Mouse (Mus musculus) E14TG2a.4 (cell line): Measurements from ENCODE around the gene Unc45b.

Experiments used
- H3K27me3 ChIP-seq: 2 replicates; pipeline ENCODE4 v1.6.1; 2014; ENCODE audit warnings: low read length, control low read depth; ENCODE audit not compliant: insufficient read depth
- H3K36me3 ChIP-seq: 2 replicates; pipeline ENCODE4 v1.6.1; 2014; ENCODE audit warnings: low read length, control low read depth; ENCODE audit not compliant: insufficient read depth
- H3K4me1 ChIP-seq: replicated peaks from 2 replicates; pipeline ENCODE4 v1.6.1; 2014; ENCODE audit warnings: low read depth, low read length, control low read depth
- H3K4me3 ChIP-seq: replicated peaks from 2 replicates; pipeline ENCODE4 v1.5.1; 2014; ENCODE audit warnings: mild to moderate bottlenecking, low read length
- H3K9me3 ChIP-seq: 2 replicates; pipeline ENCODE4 v1.6.1; 2014; ENCODE audit warnings: low read length, control low read depth
- CTCF ChIP-seq: conservative IDR thresholded peaks from 2 replicates; pipeline ENCODE4 v1.5.1; 2014; ENCODE audit warnings: low read length
- NANOG ChIP-seq: IDR thresholded peaks from 2 replicates; pipeline ENCODE4 v1.6.1; 2014; ENCODE audit warnings: borderline replicate concordance, low read length, mixed read lengths
- POU5F1 ChIP-seq: IDR thresholded peaks from 2 replicates; pipeline ENCODE4 v1.6.1; 2014; ENCODE audit warnings: low read length, borderline replicate concordance

The Unc45b gene

DNA sequence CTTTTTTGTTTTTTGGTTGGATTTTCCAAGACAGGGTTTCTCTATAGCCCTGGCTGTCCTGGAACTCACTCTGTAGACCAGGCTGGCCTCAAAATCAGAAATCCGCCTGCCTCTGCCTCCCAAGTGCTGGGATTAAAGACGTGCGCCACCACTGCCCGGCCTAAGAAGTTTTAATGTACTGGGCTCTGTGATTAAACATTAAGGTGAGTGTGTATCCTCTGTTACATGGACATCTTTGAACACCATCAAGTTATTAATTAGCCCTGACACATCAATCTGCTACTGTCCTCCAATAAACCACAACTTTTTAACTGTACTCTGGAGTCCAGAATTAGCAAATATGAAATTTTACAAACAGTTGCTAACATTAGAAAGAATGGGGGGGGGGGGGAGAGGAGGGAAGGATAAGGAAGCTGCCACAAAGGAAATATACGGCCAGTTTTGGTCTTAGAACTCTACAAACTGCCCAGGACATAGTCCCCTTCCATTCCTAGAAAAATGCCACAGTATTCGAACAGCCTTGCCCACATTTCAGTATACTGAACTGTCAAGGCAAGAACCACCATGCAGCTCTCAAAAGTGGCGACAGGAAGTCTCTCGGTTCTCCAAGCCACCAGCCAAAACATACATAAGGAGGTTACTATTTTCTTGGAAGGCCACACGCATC lies 40.7 kb upstream of the Unc45b start:
- no peak for TF ChIP-seq POU5F1
- no peak for TF ChIP-seq NANOG
- TF ChIP-seq CTCF: no peak
- no peaks in the 10 kb centered on the region for H3K36me3 ChIP-seq
- H3K27me3 ChIP-seq: peaks cover 6% of the 10 kb centered on the region; the same call in 1 of the 2 replicates
- H3K9me3 ChIP-seq: no peaks in the 10 kb centered on the region
- peaks cover 38% of the 10 kb centered on the region for H3K4me1 ChIP-seq
- H3K4me3 ChIP-seq: peak overlapping the region; percentile 98

DNA sequence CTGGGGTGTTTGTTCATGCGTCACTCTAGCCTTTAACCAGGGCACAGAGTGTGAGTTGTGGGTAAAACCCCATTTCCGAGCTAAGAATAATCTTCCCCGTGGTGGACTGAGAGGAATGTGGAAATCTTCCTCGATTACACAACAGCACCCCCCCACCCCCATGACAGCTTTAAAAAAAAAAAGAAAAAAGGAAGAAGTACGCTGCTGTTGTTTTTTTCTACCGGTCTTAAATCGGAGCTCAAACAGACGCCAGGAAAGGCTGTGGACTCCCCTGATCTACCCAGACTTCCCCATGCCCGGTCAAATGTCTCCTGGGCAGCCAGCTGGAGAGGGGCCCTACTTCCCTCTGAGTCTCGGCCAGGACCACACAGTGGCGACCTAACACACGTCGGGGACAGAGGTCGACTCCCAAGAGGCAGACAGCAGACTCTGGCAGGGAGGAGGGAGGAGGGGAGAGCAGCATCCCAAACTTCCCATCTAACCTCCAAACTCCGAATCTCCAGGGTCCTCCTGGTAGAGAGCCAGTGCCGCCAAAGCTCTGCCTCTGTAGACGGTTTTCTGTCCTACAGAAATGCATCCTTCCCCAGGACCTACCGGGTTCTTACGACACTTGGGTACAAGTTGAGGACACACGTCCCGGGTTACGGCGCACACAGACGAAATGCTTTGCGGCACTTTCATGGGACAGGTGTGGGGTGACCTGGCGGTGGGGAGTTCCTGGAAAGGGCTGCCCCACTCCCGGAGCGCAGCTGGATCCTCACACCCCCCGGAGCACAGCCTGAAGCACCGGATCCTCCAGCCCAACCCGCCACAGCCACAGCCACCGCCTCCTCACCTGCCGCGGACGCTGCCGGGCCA lies 39.9 kb upstream of the Unc45b start:
- TF ChIP-seq POU5F1: no peak
- peak overlapping the region; percentile 98 for H3K4me3 ChIP-seq
- H3K27me3 ChIP-seq: peaks cover 6% of the 10 kb centered on the region; the same call in 1 of the 2 replicates
- no peaks in the 10 kb centered on the region for H3K36me3 ChIP-seq
- H3K9me3 ChIP-seq: no peaks in the 10 kb centered on the region
- H3K4me1 ChIP-seq: peaks cover 45% of the 10 kb centered on the region

DNA sequence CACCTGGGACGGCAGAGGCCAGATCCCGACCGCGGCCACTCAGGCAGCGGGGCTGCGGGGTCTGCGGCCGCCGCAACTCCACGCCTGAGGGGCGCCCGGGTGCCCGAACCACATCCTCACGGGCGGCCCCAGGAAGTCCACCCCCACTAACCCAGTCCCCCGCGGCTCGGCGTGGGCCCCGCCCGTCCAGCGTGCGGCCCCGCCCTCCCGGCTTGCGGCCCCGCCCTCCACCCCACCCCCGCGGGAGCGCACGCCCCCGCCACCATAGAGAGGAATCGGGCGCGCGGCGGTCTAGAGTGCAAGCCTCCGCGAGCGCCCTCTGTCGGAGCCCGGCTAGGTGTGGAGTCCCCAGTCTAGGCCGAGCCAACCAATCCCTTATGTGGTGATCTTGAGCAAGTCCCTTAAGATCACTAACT lies 39.3 kb upstream of the Unc45b start, which contains the start of gene Rffl:
Gene Rffl, minus strand, starts transcription at position 180 of the 416 bp plus-strand sequence.
- Histone ChIP-seq H3K27me3 (peaks cover 6% of the 10 kb centered on the region; the same call in 1 of the 2 replicates), H3K4me1 (peaks cover 48% of the 10 kb centered on the region), H3K4me3 (peak within 1 kb of the TSS; percentile 98), H3K36me3 (no peaks in the 10 kb centered on the region), H3K9me3 (no peaks in the 10 kb centered on the region)
- TF ChIP-seq POU5F1 (no peak), CTCF (peak; percentile 28)

DNA sequence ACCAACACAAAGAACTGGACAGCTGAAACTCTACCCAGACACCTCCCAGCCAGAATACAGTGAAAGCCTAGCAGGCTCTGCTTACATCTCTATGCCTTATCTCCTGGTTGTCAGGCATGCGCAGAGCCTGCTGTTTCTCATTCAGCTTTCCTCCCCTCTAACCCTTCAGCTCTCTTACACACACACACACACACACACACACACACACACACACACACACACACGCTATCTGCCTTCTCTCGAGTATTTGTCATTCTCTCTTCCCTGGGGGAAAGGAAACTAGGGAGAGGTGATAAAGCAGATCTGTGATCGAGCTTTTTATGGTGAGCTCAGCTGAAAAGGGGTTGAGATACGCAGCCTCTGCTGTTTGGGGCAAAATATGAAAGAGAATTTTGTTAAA lies 35.4 kb upstream of the Unc45b start:
- no peaks in the 10 kb centered on the region for H3K9me3 ChIP-seq
- peaks cover 10% of the 10 kb centered on the region for H3K36me3 ChIP-seq
- H3K4me3 ChIP-seq: no peak overlapping the region
- TF ChIP-seq CTCF: no peak
- TF ChIP-seq POU5F1: no peak
- no peak for TF ChIP-seq NANOG
- peaks cover 37% of the 10 kb centered on the region for H3K4me1 ChIP-seq
- H3K27me3 ChIP-seq: no peaks in the 10 kb centered on the region

DNA sequence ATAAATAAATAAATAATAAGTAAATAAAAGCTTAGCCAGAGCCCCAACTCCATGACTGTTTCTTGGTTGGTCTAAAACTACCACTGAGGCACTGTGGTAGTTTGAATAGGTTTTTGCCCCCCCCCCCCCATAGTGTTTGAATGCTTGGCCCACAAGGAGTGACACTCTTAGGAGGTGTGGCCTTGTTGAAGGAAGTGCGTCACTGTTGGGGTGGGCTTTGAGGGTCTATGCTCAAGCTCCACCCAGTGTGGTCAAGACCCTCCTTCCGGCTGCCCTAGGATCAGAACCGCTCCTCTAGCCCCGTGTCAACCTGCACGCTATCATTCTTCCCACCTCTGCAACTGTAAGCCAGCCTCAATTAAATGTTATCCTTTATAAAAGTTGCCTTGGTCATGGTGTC lies 34.7 kb upstream of the Unc45b start:
- Histone ChIP-seq H3K36me3 (peaks cover 10% of the 10 kb centered on the region), H3K9me3 (no peaks in the 10 kb centered on the region), H3K4me3 (peak overlapping the region; percentile 72), H3K4me1 (peaks cover 33% of the 10 kb centered on the region), H3K27me3 (no peaks in the 10 kb centered on the region)
- TF ChIP-seq NANOG: no peak
- TF ChIP-seq POU5F1: no peak
- no peak for TF ChIP-seq CTCF

DNA sequence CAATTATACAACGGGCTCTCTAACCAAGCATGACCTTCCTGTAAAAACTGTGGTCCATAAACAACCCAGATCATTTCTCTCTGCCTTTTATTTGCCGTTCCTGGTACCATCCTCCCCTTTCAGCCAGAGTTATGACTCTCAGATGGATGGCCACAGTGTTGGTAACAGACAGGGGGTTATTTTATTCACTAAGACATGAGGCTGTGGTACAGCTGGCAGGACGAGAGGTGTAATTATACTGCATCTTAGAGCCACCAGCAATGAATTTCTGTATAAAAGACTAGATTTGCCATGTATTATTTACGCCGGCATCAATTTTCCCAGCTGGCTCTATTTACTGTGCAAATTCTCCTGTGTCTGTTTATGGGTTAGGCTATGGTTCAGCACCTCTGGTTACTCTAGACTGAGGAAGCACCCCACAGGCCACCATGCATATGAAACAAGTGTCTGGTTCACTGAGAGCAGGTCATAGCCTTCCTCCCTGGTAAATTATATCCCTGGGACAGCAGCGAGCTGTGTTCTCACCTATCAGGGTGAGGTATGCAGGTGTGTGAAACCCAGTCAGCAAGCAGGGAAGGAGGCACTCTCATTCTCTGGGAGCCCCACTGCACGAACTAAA lies 32.5 kb upstream of the Unc45b start:
- TF ChIP-seq POU5F1 (no peak), NANOG (no peak)

DNA sequence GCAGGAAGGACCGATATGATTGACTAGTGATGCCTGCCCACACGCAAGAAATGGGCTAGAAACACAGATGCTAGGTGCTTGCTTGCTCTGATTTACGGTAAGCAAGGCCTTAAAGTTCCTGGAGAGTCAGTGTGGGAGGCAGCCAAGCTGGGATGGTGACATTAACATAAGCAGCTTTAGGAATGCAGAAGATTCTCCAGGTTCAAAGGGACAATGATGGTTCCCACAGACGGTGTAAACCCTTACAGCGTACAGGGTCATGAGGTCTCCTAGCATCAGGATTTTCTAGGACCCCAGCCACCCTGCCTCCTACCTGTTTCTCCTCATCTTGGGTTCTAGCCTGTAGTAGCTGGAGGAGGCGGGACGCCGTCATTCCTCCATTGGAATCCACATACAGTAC lies 27.2 kb upstream of the Unc45b start:
- Histone ChIP-seq H3K27me3 (no peaks in the 10 kb centered on the region), H3K4me1 (peaks cover 56% of the 10 kb centered on the region), H3K4me3 (peak overlapping the region; percentile 37), H3K36me3 (peaks cover 30% of the 10 kb centered on the region), H3K9me3 (no peaks in the 10 kb centered on the region)
- TF ChIP-seq POU5F1 (no peak), CTCF (no peak), NANOG (no peak)

More for the DNA sequence above, 32.5 kb upstream of the Unc45b start:
- Histone ChIP-seq H3K9me3 (no peaks in the 10 kb centered on the region), H3K4me3 (no peak overlapping the region), H3K36me3 (peaks cover 25% of the 10 kb centered on the region), H3K27me3 (no peaks in the 10 kb centered on the region), H3K4me1 (peaks cover 31% of the 10 kb centered on the region)

DNA sequence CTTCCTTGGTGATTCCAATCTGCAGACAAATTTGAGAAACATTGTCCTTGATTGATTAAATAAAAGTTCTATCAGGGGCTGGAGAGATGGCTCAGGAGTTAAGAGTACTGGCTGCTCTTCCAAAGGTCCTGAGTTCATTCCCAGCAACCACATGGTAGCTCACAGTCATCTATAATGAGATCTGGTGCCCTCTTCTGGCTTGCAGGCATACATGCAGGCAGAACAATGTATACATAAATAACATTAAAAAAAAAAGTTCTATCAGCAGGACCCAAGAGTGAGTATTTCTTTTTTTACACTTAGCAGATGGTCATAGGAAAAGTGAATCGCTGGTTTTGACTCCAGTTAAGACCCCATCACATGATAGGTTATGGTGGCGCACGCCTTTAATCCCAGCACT lies 23.8 kb upstream of the Unc45b start:
- Histone ChIP-seq H3K36me3 (peaks cover 18% of the 10 kb centered on the region), H3K9me3 (no peaks in the 10 kb centered on the region), H3K27me3 (no peaks in the 10 kb centered on the region), H3K4me1 (peaks cover 73% of the 10 kb centered on the region), H3K4me3 (no peak overlapping the region)
- TF ChIP-seq POU5F1: no peak
- no peak for TF ChIP-seq NANOG
- peak; percentile 40 for TF ChIP-seq CTCF

DNA sequence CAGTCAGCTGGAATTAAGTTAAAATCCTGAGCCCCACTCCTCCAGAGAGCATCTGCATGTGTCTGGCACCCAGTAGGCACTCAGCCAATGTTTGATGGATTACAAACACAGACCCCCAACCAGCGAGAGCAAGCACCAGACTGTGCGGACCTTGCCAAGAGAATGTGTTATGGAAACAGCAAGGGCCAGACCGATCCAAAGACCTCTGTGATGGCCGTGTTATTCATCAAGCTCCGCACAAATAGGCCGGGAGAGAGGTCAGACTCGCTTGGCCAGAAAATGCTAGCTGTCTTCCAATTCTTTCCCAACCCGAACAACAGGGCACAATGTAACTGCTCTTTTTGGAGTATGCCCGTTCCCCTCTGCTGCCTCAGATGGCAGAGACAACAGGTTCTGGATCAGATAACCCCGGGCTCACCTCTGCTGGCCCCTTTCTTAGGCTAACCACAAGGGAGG lies 21.8 kb upstream of the Unc45b start:
- Histone ChIP-seq H3K36me3 (no peaks in the 10 kb centered on the region), H3K4me1 (peaks cover 62% of the 10 kb centered on the region), H3K4me3 (no peak overlapping the region), H3K27me3 (no peaks in the 10 kb centered on the region), H3K9me3 (no peaks in the 10 kb centered on the region)
- TF ChIP-seq NANOG (no peak), CTCF (no peak), POU5F1 (no peak)
